Mouse (Mus musculus): ENCODE measurements around the gene Slc44a1.

DNA sequence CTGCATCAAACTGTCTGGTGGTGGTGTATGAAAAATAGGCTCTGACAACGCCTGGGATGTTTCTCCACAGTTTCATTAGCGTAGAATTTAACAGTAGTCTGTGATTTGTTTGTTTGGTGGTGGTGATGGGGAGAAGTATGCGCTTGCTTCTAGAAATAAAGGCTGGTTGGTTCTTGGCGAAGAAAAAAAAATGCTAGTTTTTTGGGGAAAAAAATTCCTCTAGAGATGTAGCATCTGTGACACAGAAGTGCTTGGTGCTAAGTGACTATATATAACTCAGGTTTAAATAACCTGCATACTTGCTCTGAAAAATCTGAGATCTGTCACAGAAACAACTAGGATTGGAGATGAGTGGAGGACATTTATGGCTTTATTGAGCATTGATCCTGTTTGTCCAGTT, 1.5 kb downstream of the Slc44a1 start:
- TF ChIP-seq CTCF (IDR thresholded peaks at IDR 0.05; ENCODE audit: extremely low read depth, insufficient read depth, low read length), result no peak
- TF ChIP-seq POLR2A (IDR thresholded peaks at IDR 0.05; ENCODE audit: extremely low read depth, insufficient read depth, low read length), result no peak
